Mouse (Mus musculus): Measurements from ENCODE around the gene Esp6. TPM values are rescaled to one million over a fixed set of nuclear protein-coding genes. Genes with fewer than 3 reads are reported as not detected.
"Not testable (repeated sequence)": the region's sequence is repeated elsewhere in the genome, so short reads cannot be mapped to it uniquely, and the experiment has no call there.

The Esp6 gene
- polyA plus RNA-seq (2015; fragmentation: Nextera tagmentation; extraction: Ambion mirVana), result not detected in 2 replicates

DNA sequence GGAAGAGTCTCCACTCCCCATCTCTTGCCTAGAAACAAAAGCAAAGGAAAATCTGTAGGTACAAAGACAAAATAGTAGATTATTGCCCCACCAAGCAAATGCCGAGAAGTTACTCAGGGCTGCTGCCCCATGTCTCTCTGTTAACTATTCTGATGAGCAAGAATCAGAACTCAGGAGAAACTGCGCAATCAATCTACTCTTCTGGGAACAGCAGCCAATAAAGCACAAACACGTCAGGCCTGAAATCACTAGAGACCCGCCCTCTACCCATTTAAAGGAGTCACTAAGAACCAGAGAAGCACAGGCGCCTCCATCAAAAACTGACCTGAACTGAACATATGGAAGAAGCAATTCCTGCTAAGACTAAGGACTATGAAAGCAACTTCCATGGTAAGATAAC lies at the start of gene Esp6:
Esp6 (plus strand) TSS at position 301 of the 400 bp plus-strand sequence.
- H3K36me3 ChIP-seq, result no peaks in the 10 kb centered on the region
- no peaks in the 10 kb centered on the region for H3K4me1 ChIP-seq
- H3K9me3 ChIP-seq, result no peaks in the 10 kb centered on the region
- H3K27me3 ChIP-seq, result no peaks in the 10 kb centered on the region
- ATAC-seq (ENCODE audit: insufficient number of reproducible peaks, insufficient read depth, low FRiP score, low TSS enrichment, low read depth), result no peak
- no peak within 1 kb of the TSS for H3K4me3 ChIP-seq
- H3K4me2 ChIP-seq, result no peak within 1 kb of the TSS
- no peak within 1 kb of the TSS for H3K9ac ChIP-seq
- WGBS, result 83% methylated on average over 5 of the region's 5 CpGs
- H3K27ac ChIP-seq, result no peak within 1 kb of the TSS

DNA sequence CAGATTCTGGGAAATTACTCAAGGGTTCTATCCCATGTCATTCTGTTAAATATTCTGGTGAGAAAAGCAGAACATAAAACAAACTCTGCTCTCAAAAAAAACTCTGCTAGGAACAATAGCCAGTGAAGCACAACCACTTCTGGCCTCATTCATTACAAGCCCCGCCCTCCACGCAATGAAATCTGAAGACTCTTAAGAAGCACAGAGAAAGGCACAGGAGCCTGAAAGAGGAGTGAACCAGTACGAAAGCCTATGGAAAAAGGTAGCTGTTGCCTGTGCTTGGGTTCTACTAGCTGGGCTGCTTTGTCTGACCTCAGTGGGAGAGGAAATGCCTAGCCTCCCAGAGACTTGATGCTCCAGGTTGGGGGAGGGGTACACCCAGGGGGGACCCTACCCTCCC lies 41.5 kb upstream of the Esp6 start, which contains the start of gene Esp8:
Esp8 (plus strand) TSS at position 205 of the 400 bp plus-strand sequence.
- H3K27me3 ChIP-seq, result no peaks in the 10 kb centered on the region
- no peak within 1 kb of the TSS for H3K4me3 ChIP-seq
- H3K9me3 ChIP-seq, result no peaks in the 10 kb centered on the region
- H3K4me1 ChIP-seq, result no peaks in the 10 kb centered on the region
- H3K27ac ChIP-seq, result no peak within 1 kb of the TSS
- H3K4me2 ChIP-seq, result no peak within 1 kb of the TSS
- ATAC-seq (ENCODE audit: insufficient number of reproducible peaks, insufficient read depth, low FRiP score, low TSS enrichment, low read depth), result no peak
- no peaks in the 10 kb centered on the region for H3K36me3 ChIP-seq
- 52% methylated on average over 3 of the region's 3 CpGs for WGBS
- no peak within 1 kb of the TSS for H3K9ac ChIP-seq

DNA sequence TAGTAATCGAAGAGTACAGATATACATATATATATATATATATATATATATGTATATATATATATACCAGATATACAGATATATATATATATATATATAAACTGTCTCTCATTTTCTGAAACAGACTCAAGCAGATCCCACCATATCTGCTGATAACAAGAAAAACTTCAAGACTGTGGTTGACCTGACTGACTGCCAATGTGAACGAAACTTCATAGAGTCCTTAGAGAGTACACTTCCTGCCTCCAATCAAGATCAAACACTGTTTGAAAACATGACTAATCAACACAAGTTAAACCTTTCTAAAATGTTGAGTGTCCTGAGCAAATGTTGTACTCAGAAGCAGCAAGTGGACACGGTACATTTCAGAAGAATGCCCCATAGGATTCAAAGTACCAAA lies 31.5 kb upstream of the Esp6 start:
- Histone ChIP-seq H3K4me3 (no peak overlapping the region), H3K4me2 (no peak overlapping the region), H3K4me1 (no peaks in the 10 kb centered on the region), H3K9me3 (0 out of 2 replicates have a peak, but pooled peaks cover 3% of the 10 kb centered on the region), H3K36me3 (no peaks in the 10 kb centered on the region), H3K9ac (no peak overlapping the region), H3K27ac (no peak overlapping the region), H3K27me3 (no peaks in the 10 kb centered on the region)
- 73% methylated on average over 3 of the region's 3 CpGs for WGBS
- no peak for ATAC-seq (ENCODE audit: insufficient number of reproducible peaks, insufficient read depth, low FRiP score, low TSS enrichment, low read depth)

DNA sequence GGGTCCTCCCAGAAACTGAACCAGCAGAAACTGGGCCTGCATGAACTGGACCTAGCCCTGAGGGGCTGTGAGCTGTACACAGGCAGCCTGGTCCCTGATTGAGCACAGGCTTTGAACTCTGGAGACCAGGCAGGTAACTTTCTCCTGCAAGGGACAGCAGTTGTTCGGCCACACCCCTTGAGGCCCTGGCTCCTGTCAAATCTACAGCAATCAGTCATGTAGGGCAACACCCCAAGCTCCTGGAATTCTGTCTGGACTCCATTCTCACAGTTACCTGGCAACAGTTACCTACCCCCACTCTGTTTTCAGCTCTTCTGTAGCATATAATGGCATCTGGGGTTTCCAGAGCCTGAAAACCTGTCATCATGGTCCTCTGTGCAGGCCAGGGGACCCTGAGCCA lies 30.2 kb upstream of the Esp6 start:
- 86% methylated on average over 1 of the region's 1 CpGs for WGBS
- Histone ChIP-seq H3K4me2 (no peak overlapping the region), H3K9me3 (0 out of 2 replicates have a peak, but pooled peaks cover 3% of the 10 kb centered on the region)

DNA sequence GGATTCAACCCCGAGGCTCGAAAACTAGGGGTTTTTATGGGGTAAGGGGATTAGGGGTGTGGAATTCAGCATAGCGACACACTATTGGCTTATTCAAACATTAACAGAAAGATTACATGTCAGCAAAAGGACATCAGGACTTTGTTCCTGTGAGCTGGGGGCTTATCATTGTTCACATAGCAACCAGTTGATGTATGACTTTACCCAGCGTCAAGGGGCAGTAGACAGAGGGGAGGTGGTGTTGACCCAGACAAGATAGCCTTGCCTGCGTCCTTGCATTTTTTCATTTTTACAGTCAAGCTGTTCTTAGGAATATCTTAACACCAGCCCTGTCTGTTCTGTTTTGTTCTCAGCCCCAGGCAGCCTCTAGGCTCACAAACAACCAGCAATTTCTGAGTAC lies 14.3 kb upstream of the Esp6 start:
- not testable (repeated sequence) for H3K9me3 ChIP-seq; H3K4me1 ChIP-seq; ATAC-seq (ENCODE audit: insufficient number of reproducible peaks, insufficient read depth, low FRiP score, low TSS enrichment, low read depth); H3K4me2 ChIP-seq; H3K27me3 ChIP-seq; H3K27ac ChIP-seq; H3K36me3 ChIP-seq; H3K4me3 ChIP-seq; H3K9ac ChIP-seq
- 82% methylated on average over 5 of the region's 5 CpGs for WGBS

More for the DNA sequence above, 30.2 kb upstream of the Esp6 start:
- no peaks in the 10 kb centered on the region for H3K36me3 ChIP-seq
- H3K9ac ChIP-seq, result no peak overlapping the region
- no peaks in the 10 kb centered on the region for H3K27me3 ChIP-seq
- no peak overlapping the region for H3K4me3 ChIP-seq
- H3K27ac ChIP-seq, result no peak overlapping the region
- no peak for ATAC-seq (ENCODE audit: insufficient number of reproducible peaks, insufficient read depth, low FRiP score, low TSS enrichment, low read depth)
- H3K4me1 ChIP-seq, result no peaks in the 10 kb centered on the region

DNA sequence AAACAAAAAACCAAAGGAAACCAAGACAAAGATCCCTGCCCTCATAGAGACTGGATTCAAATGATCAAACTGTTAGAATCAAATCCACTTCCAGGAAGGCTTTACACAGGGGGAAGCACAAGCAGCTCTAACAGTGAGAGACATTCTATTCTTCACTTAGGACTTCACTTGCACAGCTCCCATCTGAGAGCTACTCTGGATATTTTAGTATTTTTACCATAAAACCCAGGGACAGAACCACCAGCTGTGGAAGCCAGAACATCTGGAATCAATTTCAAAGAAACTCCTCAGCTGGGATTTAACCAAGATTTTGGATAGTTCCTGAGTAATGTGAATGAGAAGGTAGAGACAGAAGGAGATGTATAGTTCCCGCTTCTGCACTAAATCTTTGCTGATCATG lies 7.8 kb upstream of the Esp6 start:
- Histone ChIP-seq H3K27ac (no peak overlapping the region), H3K9me3 (no peaks in the 10 kb centered on the region), H3K36me3 (no peaks in the 10 kb centered on the region), H3K4me1 (0 out of 2 replicates have a peak, but pooled peaks cover 3% of the 10 kb centered on the region), H3K4me3 (no peak overlapping the region), H3K4me2 (no peak overlapping the region), H3K27me3 (no peaks in the 10 kb centered on the region), H3K9ac (no peak overlapping the region)
- 42% methylated on average over 1 of the region's 1 CpGs for WGBS
- ATAC-seq (ENCODE audit: insufficient number of reproducible peaks, insufficient read depth, low FRiP score, low TSS enrichment, low read depth), result no peak

DNA sequence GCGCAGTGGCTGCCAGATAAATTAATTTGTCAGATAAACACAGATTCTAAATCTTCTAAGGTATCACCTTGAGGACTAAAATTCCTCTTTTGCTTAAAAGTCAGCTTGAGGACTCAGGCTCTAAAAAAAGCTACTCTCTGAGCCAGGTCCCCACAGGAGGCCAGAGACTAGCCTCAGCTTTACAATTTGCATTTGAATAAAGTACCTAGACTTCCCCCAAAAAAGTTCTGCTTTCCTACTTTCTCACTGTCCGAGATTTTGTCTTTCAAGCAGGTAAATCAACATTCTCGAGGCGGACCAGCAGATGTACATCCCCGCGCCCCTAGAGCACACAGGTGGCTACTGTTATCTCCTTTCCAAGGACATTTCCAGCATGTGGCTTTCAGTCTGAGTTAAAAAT lies 22.6 kb downstream of the Esp6 start:
- not testable (repeated sequence) for ATAC-seq (ENCODE audit: insufficient number of reproducible peaks, insufficient read depth, low FRiP score, low TSS enrichment, low read depth); H3K4me1 ChIP-seq; H3K36me3 ChIP-seq; H3K9me3 ChIP-seq; H3K4me3 ChIP-seq; H3K4me2 ChIP-seq; H3K9ac ChIP-seq; H3K27me3 ChIP-seq; H3K27ac ChIP-seq
- WGBS, result 41% methylated on average over 6 of the region's 6 CpGs

DNA sequence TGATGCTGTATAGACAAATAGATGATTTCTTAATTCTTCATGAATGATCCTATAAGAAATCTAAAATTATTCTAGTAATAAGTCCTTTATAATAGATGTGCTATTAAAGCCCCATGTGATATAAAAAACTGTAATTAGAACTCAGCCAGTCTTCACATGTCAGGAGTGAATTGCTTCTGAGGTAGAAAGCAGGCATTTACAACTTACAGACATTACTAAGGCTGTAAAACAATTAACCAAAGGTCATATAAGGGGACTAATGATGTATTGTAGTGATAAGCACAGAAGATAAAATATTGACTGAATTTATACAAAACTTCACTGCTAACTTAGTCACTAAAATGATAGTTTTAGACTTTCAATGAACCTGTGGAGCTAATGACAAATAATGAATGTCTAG lies 30.0 kb downstream of the Esp6 start:
- H3K36me3 ChIP-seq, result no peaks in the 10 kb centered on the region
- H3K4me3 ChIP-seq, result no peak overlapping the region
- no peak for ATAC-seq (ENCODE audit: insufficient number of reproducible peaks, insufficient read depth, low FRiP score, low TSS enrichment, low read depth)

DNA sequence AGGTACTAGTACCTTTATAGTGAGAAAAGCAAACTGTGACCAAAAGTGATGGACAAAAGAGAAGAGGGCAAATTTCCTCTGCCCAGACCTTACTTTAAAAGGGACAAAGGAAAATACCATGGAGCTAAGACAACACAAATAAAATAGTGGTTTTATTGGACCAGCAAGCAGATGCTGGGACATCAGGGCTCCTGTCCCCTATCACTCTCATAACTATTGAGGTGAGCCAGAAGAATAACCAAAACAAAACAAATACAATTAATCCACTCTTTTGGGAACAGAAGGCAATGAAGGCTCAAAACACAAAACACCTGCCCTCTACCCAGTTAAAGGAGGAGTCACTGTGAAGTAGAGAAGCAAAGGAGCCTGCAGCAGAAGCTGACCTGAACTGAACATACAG lies 37.0 kb downstream of the Esp6 start, which contains the start of gene Esp4:
Esp4 (plus strand) TSS at position 301 of the 400 bp plus-strand sequence.
- ATAC-seq (ENCODE audit: insufficient number of reproducible peaks, insufficient read depth, low FRiP score, low TSS enrichment, low read depth), result no peak
- no peak within 1 kb of the TSS for H3K27ac ChIP-seq
- H3K4me1 ChIP-seq, result no peaks in the 10 kb centered on the region
- no peaks in the 10 kb centered on the region for H3K9me3 ChIP-seq
- H3K36me3 ChIP-seq, result no peaks in the 10 kb centered on the region
- no peak within 1 kb of the TSS for H3K4me3 ChIP-seq
- H3K4me2 ChIP-seq, result no peak within 1 kb of the TSS
- no peak within 1 kb of the TSS for H3K9ac ChIP-seq
- H3K27me3 ChIP-seq, result no peaks in the 10 kb centered on the region

More for the DNA sequence above, 30.0 kb downstream of the Esp6 start:
- no peak overlapping the region for H3K4me2 ChIP-seq
- no peak overlapping the region for H3K27ac ChIP-seq
- no peak overlapping the region for H3K9ac ChIP-seq
- H3K4me1 ChIP-seq, result no peaks in the 10 kb centered on the region
- no peaks in the 10 kb centered on the region for H3K9me3 ChIP-seq
- no peaks in the 10 kb centered on the region for H3K27me3 ChIP-seq

Other genes with a start within 250 kb of the Esp6 start
- gene Crisp1, start 242.3 kb upstream of the Esp6 start, polyA plus RNA-seq (2015; fragmentation: Nextera tagmentation; extraction: Ambion mirVana), result 0.38 and 0.50 TPM in 2 replicates
- gene Esp8, start 41.5 kb upstream of the Esp6 start, polyA plus RNA-seq (2015; fragmentation: Nextera tagmentation; extraction: Ambion mirVana), result not detected in 2 replicates
- gene Esp4, start 37.1 kb downstream of the Esp6 start, polyA plus RNA-seq (2015; fragmentation: Nextera tagmentation; extraction: Ambion mirVana), result not detected in 2 replicates
- gene Esp3, start 70.6 kb downstream of the Esp6 start, polyA plus RNA-seq (2015; fragmentation: Nextera tagmentation; extraction: Ambion mirVana), result not detected in 2 replicates
- not detected in 2 replicates for gene Esp1, start 165.6 kb downstream of the Esp6 start, polyA plus RNA-seq (2015; fragmentation: Nextera tagmentation; extraction: Ambion mirVana)
- not detected in 2 replicates for gene Crisp2, start 245.5 kb downstream of the Esp6 start, polyA plus RNA-seq (2015; fragmentation: Nextera tagmentation; extraction: Ambion mirVana)
- 0.79 and 2.4 TPM in 2 replicates for gene Rhag, start 249.6 kb downstream of the Esp6 start, polyA plus RNA-seq (2015; fragmentation: Nextera tagmentation; extraction: Ambion mirVana)